Mouse (Mus musculus) left cerebral cortex, adult 18-20 months (tissue): ENCODE results near the gene Ube2q1. TPM values are rescaled to one million over a fixed set of nuclear protein-coding genes. Genes with fewer than 3 reads are reported as not detected.
A peak's percentile ranks its signal among the peaks of the same experiment; 100 is the strongest.

ENCODE experiments used
- DNase-seq, 2 experiments: peaks; one replicate each; pipeline ENCODE4 v3.0.0; 2021 to 2022; ENCODE audit warnings: low spot score in 2 of 2, mixed read lengths in 1 of 2
- long read RNA-seq, 2 experiments: library from polyadenylated mRNA; stranded (forward); transcript quantifications; one replicate each; pipeline ENCODE4 v2.0.0; 2021
- total RNA-seq, 2 experiments: library from RNA; stranded (reverse); gene quantifications; 2 replicates each; pipeline ENCODE4 v1.2.3; 2021

Gene Ube2q1
- total RNA-seq: 10 to 100 TPM; 86.0 to 90.3 TPM
- long read RNA-seq, experiment 1, transcript Ube2q1-201 (13 exons, 3,077 nt): major isoform, 131 of 156 reads
- long read RNA-seq, experiment 1, partial matches to known transcripts: 2 of 156 reads
- long read RNA-seq, experiment 1, other reads (novel, unspliced or antisense): 23 of 156 reads
- long read RNA-seq, experiment 2, transcript Ube2q1-201 (13 exons, 3,077 nt): major isoform, 85 of 116 reads
- long read RNA-seq, experiment 2, partial matches to known transcripts: 5 of 116 reads
- long read RNA-seq, experiment 2, other reads (novel, unspliced or antisense): 26 of 116 reads

GRCm38 (mm10) chr3:89772968-89773709 lies at the start of gene Ube2q1:
Ube2q1 (plus strand) TSS chr3:89773616.
- DNase-seq: peak; percentile 95 to 98

GRCm38 (mm10) chr3:89727028-89727427 lies 46.4 kb upstream of the Ube2q1 start:
- peak in 1 of 2 experiments; percentile 36 for DNase-seq

- DNase-seq: no peak
Observed at GRCm38 (mm10) chr3:89728848-89729247, 44.6 kb upstream of the Ube2q1 start.

GRCm38 (mm10) chr3:89730350-89731331 lies 42.8 kb upstream of the Ube2q1 start:
- peak; percentile 50 to 57 for DNase-seq

DNA sequence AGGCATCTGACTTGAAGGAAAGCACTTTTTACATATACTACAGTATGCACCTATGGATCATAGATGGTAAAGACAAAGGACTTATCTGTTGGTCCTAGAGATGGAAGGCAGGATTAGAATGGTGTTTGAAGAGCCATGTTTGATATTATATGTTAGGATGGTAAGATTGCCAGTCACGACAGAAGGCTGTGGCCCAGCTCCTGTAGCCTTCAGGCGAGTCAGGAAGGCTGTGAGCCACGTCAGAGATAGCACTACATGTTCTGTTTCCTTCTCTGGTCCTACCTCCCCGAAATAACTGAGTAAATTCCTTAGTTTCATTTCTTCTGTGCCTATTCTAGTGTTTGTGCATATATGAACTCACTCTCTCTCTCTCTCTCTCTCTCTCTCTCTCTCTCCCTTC lies 41.3 kb upstream of the Ube2q1 start:
- no peak for DNase-seq

GRCm38 (mm10) chr3:89738509-89738908 lies 34.9 kb upstream of the Ube2q1 start:
- DNase-seq: no peak

DNA sequence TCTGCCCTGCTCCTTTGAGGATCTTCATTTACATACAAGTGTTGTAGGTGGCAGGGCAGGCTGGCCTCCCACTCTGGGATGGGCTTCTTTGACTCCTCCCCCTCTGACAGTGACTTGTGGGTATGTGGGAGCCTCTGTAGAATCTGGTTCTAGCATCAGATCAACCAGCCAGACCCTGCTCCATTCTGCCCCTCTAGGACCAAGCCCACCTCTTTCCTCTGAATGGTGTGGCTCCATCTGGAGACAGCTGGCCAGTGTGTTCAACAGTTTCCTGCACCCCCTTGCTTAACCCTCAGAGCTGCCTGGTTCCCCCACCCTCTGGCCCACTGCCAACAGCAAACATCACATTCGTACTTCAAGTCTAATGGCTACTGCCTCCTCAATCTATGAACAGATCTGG lies 21.1 kb upstream of the Ube2q1 start:
- DNase-seq: no peak

GRCm38 (mm10) chr3:89755283-89755682 lies 18.1 kb upstream of the Ube2q1 start:
- no peak for DNase-seq

DNA sequence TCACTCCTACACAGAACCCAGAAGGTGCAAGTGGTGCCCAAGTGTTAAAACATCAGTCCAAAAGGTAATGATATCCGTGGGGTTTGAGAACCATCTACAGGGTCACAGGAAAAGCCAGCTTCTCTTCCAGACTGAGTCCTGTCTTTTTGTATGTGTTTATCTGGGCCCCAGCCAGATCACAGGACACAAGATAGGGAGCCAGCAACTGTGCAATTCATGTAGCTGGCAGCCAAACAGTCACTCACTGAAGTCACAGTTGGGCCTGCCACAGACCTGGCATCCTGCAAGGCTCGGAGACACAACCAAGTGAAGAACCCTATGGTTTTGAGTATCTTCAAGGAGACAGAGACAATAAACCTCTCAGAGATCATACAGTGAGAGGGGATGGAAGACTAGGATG lies 15.6 kb upstream of the Ube2q1 start:
- DNase-seq: no peak

DNA sequence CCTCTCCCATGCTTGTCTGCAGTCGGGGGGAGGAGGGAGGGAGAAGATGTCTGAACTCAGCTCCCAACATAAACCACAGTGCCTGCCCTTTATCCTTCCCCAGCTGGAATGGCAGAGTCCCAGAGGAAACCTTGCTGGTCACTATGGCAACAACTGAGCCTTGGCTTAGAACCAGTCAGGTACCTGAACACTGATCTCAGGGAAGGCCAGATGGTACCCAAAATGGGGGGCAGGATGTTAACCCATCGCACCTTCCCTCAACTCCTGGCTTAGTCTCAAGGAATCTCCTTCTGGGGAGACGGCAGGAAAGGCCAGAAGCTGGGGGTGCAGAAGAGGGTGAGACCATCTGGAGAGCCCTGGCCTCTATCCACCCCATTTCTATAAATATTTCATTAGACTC lies 13.6 kb upstream of the Ube2q1 start:
- DNase-seq: no peak

DNA sequence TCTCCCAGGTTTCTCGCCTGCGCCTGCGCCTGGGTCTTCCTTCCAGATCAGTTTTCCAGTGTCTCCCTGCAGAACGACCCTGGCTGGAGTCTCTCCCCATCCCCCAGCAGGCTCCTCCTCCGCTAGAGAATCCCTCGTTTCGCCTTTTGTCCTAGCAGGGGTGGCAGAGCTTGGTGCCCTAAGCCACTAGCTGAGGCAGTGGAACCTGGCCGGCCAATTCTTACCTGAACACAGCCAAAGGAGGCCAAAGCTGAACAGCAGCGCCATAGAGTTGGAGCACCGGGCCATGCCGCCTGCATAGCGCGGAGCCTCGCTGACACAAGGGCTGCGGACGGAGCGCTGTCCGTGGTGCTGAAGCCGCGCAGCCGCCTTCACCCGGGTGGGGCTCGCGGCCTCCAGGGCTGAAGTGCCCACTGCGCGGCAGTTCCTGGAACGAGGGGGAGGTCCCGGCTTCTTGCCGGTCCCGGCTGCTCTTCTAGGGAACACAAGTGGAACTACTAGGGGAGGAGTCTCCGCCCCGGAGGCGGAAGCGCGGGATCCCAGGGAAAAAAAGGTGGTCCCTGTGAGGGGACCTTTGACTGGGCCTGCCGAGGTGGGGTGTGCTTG lies 9.2 kb upstream of the Ube2q1 start, which contains the start of gene Chrnb2:
TSS of gene Chrnb2 (minus strand) at position 514 of the 606 bp plus-strand sequence.
- DNase-seq: peak; percentile 44 to 50

- DNase-seq: no peak
Observed at GRCm38 (mm10) chr3:89769584-89769983, 3.8 kb upstream of the Ube2q1 start.

GRCm38 (mm10) chr3:89770425-89771002 lies 2.9 kb upstream of the Ube2q1 start:
- DNase-seq: no peak

DNA sequence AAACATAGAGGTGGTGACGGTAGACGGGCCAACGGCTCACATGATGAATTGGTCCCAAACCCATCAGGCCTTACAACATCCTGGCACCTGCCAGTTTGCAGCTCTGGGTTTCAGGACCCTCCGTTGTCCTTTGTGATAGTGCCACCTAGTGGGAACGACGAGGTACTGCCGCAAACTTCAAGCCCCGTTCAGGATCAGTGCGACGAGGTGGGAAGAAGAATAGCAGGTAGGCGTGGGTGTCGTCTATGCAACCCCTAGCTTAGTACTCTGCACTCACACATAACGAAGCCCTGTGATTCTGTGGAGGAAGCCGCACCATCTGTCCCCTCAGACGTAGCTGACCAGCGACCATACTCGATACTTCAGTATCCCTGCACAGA lies 838 bp upstream of the Ube2q1 start:
- DNase-seq: peak; percentile 81 to 82

DNA sequence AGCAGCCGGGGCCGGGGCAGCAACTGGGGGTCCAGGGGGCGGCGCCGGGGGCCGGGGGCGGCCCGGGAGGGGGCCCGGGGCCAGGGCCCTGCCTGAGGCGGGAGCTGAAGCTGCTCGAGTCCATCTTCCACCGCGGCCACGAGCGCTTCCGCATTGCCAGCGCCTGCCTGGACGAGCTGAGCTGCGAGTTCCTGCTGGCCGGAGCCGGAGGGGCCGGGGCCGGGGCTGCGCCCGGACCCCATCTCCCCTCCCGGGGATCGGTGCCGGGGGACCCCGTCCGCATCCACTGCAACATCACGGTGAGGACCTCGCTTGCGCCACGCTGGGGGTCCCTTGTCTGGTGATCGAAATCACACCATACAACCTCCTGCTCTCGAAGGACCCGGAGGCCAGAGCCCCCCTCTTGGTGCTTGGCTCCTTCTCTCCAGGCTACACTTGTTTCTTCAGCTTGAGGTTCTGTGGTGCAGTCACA lies 360 bp downstream of the Ube2q1 start:
- no peak for DNase-seq

GRCm38 (mm10) chr3:89774236-89774960 lies 982 bp downstream of the Ube2q1 start:
- no peak for DNase-seq

GRCm38 (mm10) chr3:89776001-89776400 lies 2.6 kb downstream of the Ube2q1 start:
- no peak for DNase-seq

DNA sequence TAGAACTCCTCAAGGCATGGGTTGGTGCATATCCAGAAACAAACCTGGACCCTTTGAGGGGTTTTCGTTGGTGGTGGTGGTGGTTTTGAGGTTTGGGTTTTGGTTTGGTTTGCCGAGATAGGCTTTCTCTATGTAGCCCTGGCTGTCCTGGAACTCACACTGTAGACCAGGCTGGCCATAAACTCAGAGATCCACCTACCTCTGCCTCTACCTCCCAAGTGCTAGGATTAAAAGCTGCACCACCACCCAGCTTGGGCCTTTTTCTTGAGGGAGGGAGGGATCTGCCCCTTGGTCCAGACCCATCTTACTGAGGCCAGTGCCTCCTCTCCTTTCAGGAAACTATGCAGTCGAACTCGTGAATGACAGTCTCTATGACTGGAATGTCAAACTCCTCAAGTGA lies 6.7 kb downstream of the Ube2q1 start:
- DNase-seq: no peak

- DNase-seq: no peak
Observed at GRCm38 (mm10) chr3:89781640-89782039, 8.2 kb downstream of the Ube2q1 start.
